Mouse (Mus musculus): ENCODE measurements at regions not wholly inside any gene's neighbourhood (a gene's known extent, or its start where the extent isn't known, plus 50 kb on each side); places are given as distances from the start of the nearest gene placed in this dataset.
"Not testable (repeated sequence)": the region's sequence is repeated elsewhere in the genome, so short reads cannot be mapped to it uniquely, and the experiment has no call there.

GRCm38 (mm10) chr12:17852138-17852537 lies 161.5 kb downstream of the Hpcal1 start:
- WGBS = 57% methylated on average over 3 of the region's 3 CpGs
- not testable (repeated sequence) for H3K9ac ChIP-seq; H3K27me3 ChIP-seq; H3K4me1 ChIP-seq; ATAC-seq (ENCODE audit: low FRiP score); H3K4me2 ChIP-seq; H3K36me3 ChIP-seq (replicated peaks); H3K27ac ChIP-seq; H3K9me3 ChIP-seq; H3K4me3 ChIP-seq (replicated peaks)

DNA sequence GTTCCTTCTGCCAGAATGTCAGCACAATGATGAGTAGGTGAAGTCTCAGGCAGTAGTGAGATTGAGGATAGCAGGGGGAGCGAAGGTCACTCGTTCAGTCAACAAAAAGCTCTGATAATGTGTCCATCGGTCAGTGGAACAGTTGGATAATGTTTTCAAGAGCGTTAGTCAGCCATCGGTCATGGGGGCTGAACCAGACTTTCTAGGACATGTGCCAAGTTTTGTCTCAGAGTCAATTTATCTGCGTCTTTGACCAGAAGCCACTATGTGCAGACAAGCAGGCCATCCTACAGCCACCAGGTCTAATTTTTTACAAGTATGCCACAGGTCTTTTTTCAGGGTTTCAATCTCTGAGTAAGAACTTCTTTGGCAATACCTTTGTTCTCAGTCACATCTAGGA lies 181.8 kb downstream of the Hpcal1 start:
- H3K9me3 ChIP-seq; H3K27ac ChIP-seq; H3K9ac ChIP-seq; H3K4me3 ChIP-seq (replicated peaks); H3K36me3 ChIP-seq (replicated peaks); H3K4me2 ChIP-seq; H3K4me1 ChIP-seq; ATAC-seq (ENCODE audit: low FRiP score); H3K27me3 ChIP-seq: not testable (repeated sequence)
- 87% methylated on average over 6 of the region's 6 CpGs for WGBS

- Histone ChIP-seq H3K27ac (peak overlapping the region; percentile 90), H3K9ac (peak overlapping the region; percentile 80), H3K27me3 (no peaks in the 10 kb centered on the region), H3K4me3 (replicated peaks) (peak overlapping the region; percentile 85), H3K4me1 (no peaks in the 10 kb centered on the region), H3K36me3 (replicated peaks) (no peaks in the 10 kb centered on the region), H3K4me2 (peak overlapping the region; percentile 51), H3K9me3 (peaks cover 18% of the 10 kb centered on the region)
- under 1% methylated on average over 59 of the region's 59 CpGs for WGBS
- peak; percentile 100 for ATAC-seq (ENCODE audit: low FRiP score)
Observed at GRCm38 (mm10) chr12:17881371-17882116, 190.9 kb downstream of the Hpcal1 start.

GRCm38 (mm10) chr12:17882117-17883116 lies 191.8 kb downstream of the Hpcal1 start:
- WGBS = 3% methylated on average over 64 of the region's 65 CpGs
- not testable (repeated sequence) for ATAC-seq (ENCODE audit: low FRiP score)

DNA sequence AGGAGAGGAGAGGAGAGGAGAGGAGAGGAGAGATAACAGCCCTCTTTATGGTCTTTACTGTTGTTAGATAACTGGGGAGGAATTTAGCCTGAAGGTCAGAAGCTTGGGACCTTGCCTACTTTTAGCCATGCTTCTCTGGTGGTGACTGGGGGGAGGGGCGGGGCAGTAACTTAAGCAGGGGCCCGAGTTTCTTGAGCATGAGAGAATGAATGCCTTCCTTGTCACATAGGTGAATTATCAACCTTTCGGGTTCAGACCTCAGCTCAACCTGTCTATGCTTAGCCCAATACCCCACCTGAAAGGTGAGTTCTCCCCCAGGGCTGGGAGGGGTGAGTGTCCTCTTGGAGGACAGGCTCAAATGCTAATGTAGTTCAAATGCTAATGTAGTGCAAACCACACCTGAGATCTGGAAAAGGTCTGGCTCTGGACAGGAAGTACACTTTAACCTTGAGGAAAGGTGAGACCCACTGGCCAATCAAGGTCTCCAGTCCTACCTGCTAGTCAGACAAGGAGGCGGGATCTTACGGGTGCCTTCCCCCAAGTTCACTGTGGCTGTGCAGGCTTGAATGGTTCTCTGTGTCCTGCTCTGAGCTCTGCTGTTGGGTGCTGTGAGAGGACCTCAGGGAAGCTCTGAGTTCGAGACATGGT lies 201.1 kb downstream of the Hpcal1 start:
- H3K9me3 ChIP-seq = peaks cover 58% of the 10 kb centered on the region
- H3K9ac ChIP-seq; H3K4me2 ChIP-seq; H3K27me3 ChIP-seq; H3K4me1 ChIP-seq; ATAC-seq (ENCODE audit: low FRiP score); H3K4me3 ChIP-seq (replicated peaks); H3K27ac ChIP-seq: not testable (repeated sequence)
- 90% methylated on average over 6 of the region's 6 CpGs for WGBS
- H3K36me3 ChIP-seq (replicated peaks) = peaks cover 27% of the 10 kb centered on the region

More at GRCm38 (mm10) chr12:17882117-17883116, 191.8 kb downstream of the Hpcal1 start:
- not testable (repeated sequence) for H3K36me3 ChIP-seq (replicated peaks); H3K27me3 ChIP-seq; H3K4me1 ChIP-seq
- Histone ChIP-seq H3K4me2 (peak overlapping the region; percentile 51), H3K4me3 (replicated peaks) (peak overlapping the region; percentile 85), H3K27ac (peak overlapping the region; percentile 90), H3K9me3 (peaks cover 25% of the 10 kb centered on the region), H3K9ac (peak overlapping the region; percentile 80)

DNA sequence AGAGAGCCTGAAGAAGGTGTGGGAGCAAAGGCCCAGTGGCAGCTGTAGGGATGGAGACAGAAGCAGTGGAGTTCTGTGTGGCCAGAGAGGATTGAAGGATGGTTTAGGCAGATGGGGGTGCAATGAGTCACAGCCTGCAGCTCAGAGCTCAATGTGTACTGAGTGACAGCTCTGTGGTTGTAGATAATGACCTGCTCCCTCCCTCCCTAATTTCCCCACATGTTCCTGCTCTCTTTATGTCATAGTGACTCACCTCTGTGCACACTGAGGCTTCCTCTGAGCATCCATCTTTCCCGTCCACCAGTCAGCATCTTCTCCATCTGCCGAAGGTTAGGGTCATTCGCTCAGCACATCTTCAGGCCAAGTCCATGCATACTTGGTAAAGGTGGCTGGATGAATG lies 222.4 kb downstream of the Hpcal1 start:
- H3K36me3 ChIP-seq (replicated peaks) = peaks cover 24% of the 10 kb centered on the region
- H3K4me1 ChIP-seq; H3K9ac ChIP-seq; H3K9me3 ChIP-seq; H3K4me3 ChIP-seq (replicated peaks); H3K27ac ChIP-seq; H3K4me2 ChIP-seq; H3K27me3 ChIP-seq; ATAC-seq (ENCODE audit: low FRiP score): not testable (repeated sequence)
- 91% methylated on average over 3 of the region's 3 CpGs for WGBS

Data from forebrain, embryonic 12.5 days (tissue).